Mouse (Mus musculus): ENCODE measurements around the gene Gimap9. TPM values are rescaled to one million over a fixed set of nuclear protein-coding genes. Genes with fewer than 3 reads are reported as not detected.

Gene Gimap9
- total RNA-seq, 1 experiment: 3.4 TPM

DNA sequence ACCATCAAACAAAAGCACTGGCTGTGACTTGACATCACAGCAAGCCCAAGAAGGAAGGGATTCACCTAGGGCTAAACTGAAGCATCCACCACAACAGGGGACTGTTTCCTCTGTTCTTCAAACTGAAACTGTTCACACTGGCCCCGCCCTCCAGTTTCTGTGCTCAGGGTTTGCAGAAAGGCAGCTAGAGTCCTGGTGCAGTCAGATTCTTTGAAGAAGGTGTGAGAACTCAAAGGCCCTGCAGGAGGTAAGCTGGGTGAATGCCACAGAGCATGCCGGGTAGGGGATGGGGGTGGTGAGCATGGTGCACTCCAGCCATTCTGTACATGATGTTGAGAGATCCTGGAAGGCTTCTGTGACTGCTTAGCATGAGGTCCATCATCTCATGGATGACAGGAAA, 42.5 kb downstream of the Gimap9 start, which contains the start of the genes Gm28053 and Gimap7:
Gene Gm28053 (plus strand): TSS at position 153 of the 400 bp plus-strand sequence.
Gene Gimap7 (plus strand): TSS at position 167 of the 400 bp plus-strand sequence.
- no peak for TF ChIP-seq ZNF384 (IDR thresholded peaks at IDR 0.05; ENCODE audit: low read depth, low read length)
- TF ChIP-seq ZC3H11A (IDR thresholded peaks at IDR 0.05; ENCODE audit: borderline replicate concordance, low read depth, low read length): no peak
- no peak for TF ChIP-seq HCFC1 (IDR thresholded peaks at IDR 0.05; ENCODE audit: borderline replicate concordance, insufficient read depth, low read length)
- no peak for TF ChIP-seq MAFK (IDR thresholded peaks at IDR 0.05; ENCODE audit: insufficient read depth, low read depth, low read length)
- TF ChIP-seq CHD2 (IDR thresholded peaks at IDR 0.05; ENCODE audit: low read depth, low read length): no peak
- no peak within 1 kb of the TSS for H3K9ac ChIP-seq (ENCODE audit: insufficient read depth, low read depth, low read length, poor library complexity, severe bottlenecking)
- in situ Hi-C loops (cut with MboI; ENCODE audit: low sequenced_read_pairs in 2 of 2, unreplicated experiment in 2 of 2): no loop called here

DNA sequence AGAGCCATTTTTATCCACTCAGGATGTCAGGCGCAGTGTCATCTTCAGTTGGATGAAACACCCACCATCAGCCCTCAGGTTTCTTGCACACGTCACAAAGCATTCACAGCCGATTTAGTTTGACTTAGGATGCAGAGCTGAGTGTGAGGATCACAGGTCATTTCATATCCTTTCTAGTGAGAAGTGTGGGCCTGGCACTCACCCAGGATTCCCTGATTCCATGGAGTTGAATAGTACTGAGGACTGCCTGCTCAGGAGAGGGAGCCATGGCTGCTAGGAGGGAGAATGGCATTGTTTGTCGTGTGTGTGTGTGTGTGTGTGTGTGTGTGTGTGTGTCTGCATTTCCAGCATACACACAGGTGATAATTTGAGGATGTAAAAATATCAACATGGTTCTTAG, 44.4 kb downstream of the Gimap9 start:
- no peak for DNase-seq (ENCODE audit: low read depth, low spot score)
- Histone ChIP-seq H3K9me3 (ENCODE audit: control insufficient read depth, insufficient read depth, low read depth, low read length) (no peaks in the 10 kb centered on the region), H3K9ac (ENCODE audit: insufficient read depth, low read depth, low read length, poor library complexity, severe bottlenecking) (no peak overlapping the region), H3K36me3 (ENCODE audit: control insufficient read depth, insufficient read depth, low read length, poor library complexity, severe bottlenecking) (no peaks in the 10 kb centered on the region), H3K27ac (ENCODE audit: insufficient read depth, low read depth, low read length, poor library complexity, severe bottlenecking) (no peak overlapping the region), H3K4me3 (ENCODE audit: insufficient read depth in 1 of 2, low read depth in 1 of 2, low read length in 2 of 2, poor library complexity in 1 of 2, severe bottlenecking in 1 of 2) (no peak overlapping the region), H3K4me1 (ENCODE audit: control insufficient read depth in 2 of 2, insufficient read depth in 2 of 2, low read length in 2 of 2, poor library complexity in 1 of 2) (no peaks in the 10 kb centered on the region)
- TF ChIP-seq HCFC1 (IDR thresholded peaks at IDR 0.05; ENCODE audit: borderline replicate concordance, insufficient read depth, low read length) (no peak), CHD2 (IDR thresholded peaks at IDR 0.05; ENCODE audit: low read depth, low read length) (no peak), ZNF384 (IDR thresholded peaks at IDR 0.05; ENCODE audit: low read depth, low read length) (no peak)
- in situ Hi-C loops (cut with MboI; ENCODE audit: low sequenced_read_pairs in 2 of 2, unreplicated experiment in 2 of 2): no loop called here

More for the DNA sequence above, 42.5 kb downstream of the Gimap9 start, which contains the start of the genes Gm28053 and Gimap7:
- no peak for DNase-seq (ENCODE audit: low read depth, low spot score)
- H3K27ac ChIP-seq (ENCODE audit: insufficient read depth, low read depth, low read length, poor library complexity, severe bottlenecking): no peak within 1 kb of the TSS
- H3K36me3 ChIP-seq (ENCODE audit: control insufficient read depth, insufficient read depth, low read length, poor library complexity, severe bottlenecking): no peaks in the 10 kb centered on the region
- no peaks in the 10 kb centered on the region for H3K4me1 ChIP-seq (ENCODE audit: control insufficient read depth in 2 of 2, insufficient read depth in 2 of 2, low read length in 2 of 2, poor library complexity in 1 of 2)
- H3K9me3 ChIP-seq (ENCODE audit: control insufficient read depth, insufficient read depth, low read depth, low read length): no peaks in the 10 kb centered on the region
- no peak within 1 kb of the TSS for H3K4me3 ChIP-seq (ENCODE audit: insufficient read depth in 1 of 2, low read depth in 1 of 2, low read length in 2 of 2, poor library complexity in 1 of 2, severe bottlenecking in 1 of 2)

DNA sequence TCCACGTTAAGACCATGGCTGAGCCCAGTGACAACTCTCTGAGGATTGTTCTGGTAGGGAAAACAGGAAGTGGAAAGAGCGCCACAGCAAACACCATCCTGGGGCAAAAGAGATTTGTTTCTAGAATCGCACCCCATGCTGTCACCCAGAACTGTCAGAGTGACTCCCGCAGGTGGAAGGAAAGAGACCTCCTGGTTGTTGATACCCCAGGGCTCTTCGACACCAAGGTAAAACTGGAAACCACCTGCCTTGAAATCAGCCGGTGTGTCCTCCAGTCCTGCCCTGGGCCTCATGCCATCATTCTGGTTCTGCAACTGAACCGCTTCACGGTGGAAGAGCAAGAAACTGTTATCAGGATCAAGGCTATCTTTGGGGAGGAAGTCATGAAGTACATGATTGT, 47.5 kb downstream of the Gimap9 start:
- Histone ChIP-seq H3K9ac (ENCODE audit: insufficient read depth, low read depth, low read length, poor library complexity, severe bottlenecking) (no peak overlapping the region), H3K36me3 (ENCODE audit: control insufficient read depth, insufficient read depth, low read length, poor library complexity, severe bottlenecking) (no peaks in the 10 kb centered on the region), H3K4me3 (ENCODE audit: insufficient read depth in 1 of 2, low read depth in 1 of 2, low read length in 2 of 2, poor library complexity in 1 of 2, severe bottlenecking in 1 of 2) (no peak overlapping the region), H3K27ac (ENCODE audit: insufficient read depth, low read depth, low read length, poor library complexity, severe bottlenecking) (no peak overlapping the region), H3K9me3 (ENCODE audit: control insufficient read depth, insufficient read depth, low read depth, low read length) (no peaks in the 10 kb centered on the region), H3K4me1 (ENCODE audit: control insufficient read depth in 2 of 2, insufficient read depth in 2 of 2, low read length in 2 of 2, poor library complexity in 1 of 2) (no peaks in the 10 kb centered on the region)
- in situ Hi-C loops (cut with MboI; ENCODE audit: low sequenced_read_pairs in 2 of 2, unreplicated experiment in 2 of 2): no loop called here
- no peak for DNase-seq (ENCODE audit: low read depth, low spot score)
- no peak for TF ChIP-seq ZNF384 (IDR thresholded peaks at IDR 0.05; ENCODE audit: low read depth, low read length)
- no peak for TF ChIP-seq ZC3H11A (IDR thresholded peaks at IDR 0.05; ENCODE audit: borderline replicate concordance, low read depth, low read length)
- TF ChIP-seq CHD2 (IDR thresholded peaks at IDR 0.05; ENCODE audit: low read depth, low read length): no peak
- TF ChIP-seq HCFC1 (IDR thresholded peaks at IDR 0.05; ENCODE audit: borderline replicate concordance, insufficient read depth, low read length): no peak

DNA sequence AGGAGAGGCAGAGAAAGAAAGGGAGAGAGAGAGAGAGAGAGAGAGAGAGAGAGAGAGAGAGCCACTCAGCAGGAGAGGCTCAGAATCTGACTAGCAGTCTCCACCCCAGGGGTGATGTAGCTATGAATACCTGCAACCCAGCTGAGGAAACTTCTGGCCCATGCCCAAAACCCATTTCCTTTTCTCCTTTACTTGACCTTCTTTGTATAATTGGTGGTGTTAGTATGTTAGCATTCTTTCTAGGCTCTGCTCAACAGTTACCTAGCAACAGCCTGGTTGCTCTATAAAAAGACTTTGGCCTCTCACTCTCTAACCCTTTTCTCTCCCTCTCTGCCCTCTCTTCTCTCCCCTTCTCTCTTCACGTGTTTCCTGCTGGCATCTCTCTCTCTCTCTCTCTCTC, 49.5 kb downstream of the Gimap9 start:
- Histone ChIP-seq H3K9me3 (ENCODE audit: control insufficient read depth, insufficient read depth, low read depth, low read length) (no peaks in the 10 kb centered on the region), H3K4me1 (ENCODE audit: control insufficient read depth in 2 of 2, insufficient read depth in 2 of 2, low read length in 2 of 2, poor library complexity in 1 of 2) (no peaks in the 10 kb centered on the region), H3K36me3 (ENCODE audit: control insufficient read depth, insufficient read depth, low read length, poor library complexity, severe bottlenecking) (no peaks in the 10 kb centered on the region), H3K9ac (ENCODE audit: insufficient read depth, low read depth, low read length, poor library complexity, severe bottlenecking) (no peak overlapping the region), H3K4me3 (ENCODE audit: insufficient read depth in 1 of 2, low read depth in 1 of 2, low read length in 2 of 2, poor library complexity in 1 of 2, severe bottlenecking in 1 of 2) (no peak overlapping the region), H3K27ac (ENCODE audit: insufficient read depth, low read depth, low read length, poor library complexity, severe bottlenecking) (no peak overlapping the region)
- DNase-seq (ENCODE audit: low read depth, low spot score): no peak
- no peak for TF ChIP-seq CHD2 (IDR thresholded peaks at IDR 0.05; ENCODE audit: low read depth, low read length)
- TF ChIP-seq ZNF384 (IDR thresholded peaks at IDR 0.05; ENCODE audit: low read depth, low read length): no peak
- TF ChIP-seq ZC3H11A (IDR thresholded peaks at IDR 0.05; ENCODE audit: borderline replicate concordance, low read depth, low read length): no peak
- no peak for TF ChIP-seq MAFK (IDR thresholded peaks at IDR 0.05; ENCODE audit: insufficient read depth, low read depth, low read length)
- TF ChIP-seq HCFC1 (IDR thresholded peaks at IDR 0.05; ENCODE audit: borderline replicate concordance, insufficient read depth, low read length): no peak
- in situ Hi-C loops (cut with MboI; ENCODE audit: low sequenced_read_pairs in 2 of 2, unreplicated experiment in 2 of 2): no loop called here

DNA sequence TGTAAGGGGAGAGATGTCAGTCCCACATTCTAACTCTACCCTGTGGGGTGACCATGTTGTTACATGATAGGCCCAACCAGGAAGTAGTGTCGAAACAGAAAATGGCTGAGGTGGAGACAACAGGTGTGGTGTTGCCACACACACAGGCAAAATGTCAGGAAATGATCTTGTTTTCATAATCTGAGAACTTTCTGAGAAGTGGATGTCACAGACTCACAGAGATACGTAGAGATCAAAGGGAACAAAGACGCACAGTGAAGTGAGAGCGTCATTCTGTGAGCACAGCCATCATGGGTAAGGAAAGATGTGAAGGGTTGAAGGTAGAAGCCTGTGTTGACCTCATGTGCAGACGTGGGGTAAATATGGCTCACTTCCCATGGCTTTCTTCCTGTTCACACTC, 51.8 kb downstream of the Gimap9 start:
- H3K27ac ChIP-seq (ENCODE audit: insufficient read depth, low read depth, low read length, poor library complexity, severe bottlenecking): no peak overlapping the region
- no peaks in the 10 kb centered on the region for H3K4me1 ChIP-seq (ENCODE audit: control insufficient read depth in 2 of 2, insufficient read depth in 2 of 2, low read length in 2 of 2, poor library complexity in 1 of 2)
- H3K36me3 ChIP-seq (ENCODE audit: control insufficient read depth, insufficient read depth, low read length, poor library complexity, severe bottlenecking): no peaks in the 10 kb centered on the region
- no peak overlapping the region for H3K4me3 ChIP-seq (ENCODE audit: insufficient read depth in 1 of 2, low read depth in 1 of 2, low read length in 2 of 2, poor library complexity in 1 of 2, severe bottlenecking in 1 of 2)
- no peak for TF ChIP-seq CHD2 (IDR thresholded peaks at IDR 0.05; ENCODE audit: low read depth, low read length)
- TF ChIP-seq ZNF384 (IDR thresholded peaks at IDR 0.05; ENCODE audit: low read depth, low read length): no peak
- TF ChIP-seq MAFK (IDR thresholded peaks at IDR 0.05; ENCODE audit: insufficient read depth, low read depth, low read length): no peak
- TF ChIP-seq ZC3H11A (IDR thresholded peaks at IDR 0.05; ENCODE audit: borderline replicate concordance, low read depth, low read length): no peak
- no peak for TF ChIP-seq HCFC1 (IDR thresholded peaks at IDR 0.05; ENCODE audit: borderline replicate concordance, insufficient read depth, low read length)
- H3K9me3 ChIP-seq (ENCODE audit: control insufficient read depth, insufficient read depth, low read depth, low read length): no peaks in the 10 kb centered on the region
- in situ Hi-C loops (cut with MboI; ENCODE audit: low sequenced_read_pairs in 2 of 2, unreplicated experiment in 2 of 2): no loop called here
- H3K9ac ChIP-seq (ENCODE audit: insufficient read depth, low read depth, low read length, poor library complexity, severe bottlenecking): no peak overlapping the region
- no peak for DNase-seq (ENCODE audit: low read depth, low spot score)

Other genes starting within 250 kb of the Gimap9 start
- gene Zfp467, start 230.3 kb upstream of the Gimap9 start, total RNA-seq (2012; rRNA removed): 0.53 and 1.3 TPM in 2 replicates
- gene Sspo, start 227.9 kb upstream of the Gimap9 start, total RNA-seq (2012; rRNA removed): 0.27 and 1.2 TPM in 2 replicates
- 13.5 and 15.9 TPM in 2 replicates for gene Atp6v0e2, start 138.5 kb upstream of the Gimap9 start, total RNA-seq (2012; rRNA removed)
- 2.0 and 5.1 TPM in 2 replicates for gene Lrrc61, start 121.3 kb upstream of the Gimap9 start, total RNA-seq (2012; rRNA removed)
- gene Rarres2, start 103.3 kb upstream of the Gimap9 start, total RNA-seq (2012; rRNA removed): 0.18 and 0.42 TPM in 2 replicates
- gene Gm45021, start 86.5 kb upstream of the Gimap9 start, total RNA-seq (2012; rRNA removed): not detected in 2 replicates
- gene Repin1, start 82.2 kb upstream of the Gimap9 start, total RNA-seq (2012; rRNA removed): 17.4 and 22.8 TPM in 2 replicates
- gene Gm44965, start 82.2 kb upstream of the Gimap9 start, total RNA-seq (2012; rRNA removed): not detected in 2 replicates
- gene Zfp775, start 74.1 kb upstream of the Gimap9 start, total RNA-seq (2012; rRNA removed): 3.5 and 3.8 TPM in 2 replicates
- gene AI854703, start 49.4 kb upstream of the Gimap9 start, total RNA-seq (2012; rRNA removed): 0.67 and 0.90 TPM in 2 replicates
- 0.11 and 0.22 TPM in 2 replicates for gene Gimap8, start 28.9 kb upstream of the Gimap9 start, total RNA-seq (2012; rRNA removed)
- gene Gimap4, start 8.4 kb downstream of the Gimap9 start, total RNA-seq (2012; rRNA removed): 0.26 and 0.67 TPM in 2 replicates
- gene Gimap6, start 32.1 kb downstream of the Gimap9 start, total RNA-seq (2012; rRNA removed): 0.36 TPM in 1 of 2 replicates, not detected in the other
- not detected in 2 replicates for gene Gm28053, start 42.5 kb downstream of the Gimap9 start, total RNA-seq (2012; rRNA removed)
- gene Gimap7, start 42.5 kb downstream of the Gimap9 start, total RNA-seq (2012; rRNA removed): not detected in 2 replicates
- gene Gimap1, start 62.9 kb downstream of the Gimap9 start, total RNA-seq (2012; rRNA removed): 0.58 TPM in 1 of 2 replicates, not detected in the other
- gene Gimap5, start 70.1 kb downstream of the Gimap9 start, total RNA-seq (2012; rRNA removed): 0.31 TPM in 1 of 2 replicates, not detected in the other
- gene Gimap3, start 94.7 kb downstream of the Gimap9 start, total RNA-seq (2012; rRNA removed): 0.09 TPM in 1 of 2 replicates, not detected in the other
- gene Tmem176a, start 164.8 kb downstream of the Gimap9 start, total RNA-seq (2012; rRNA removed): 0.90 and 7.8 TPM in 2 replicates
- 0.74 and 4.7 TPM in 2 replicates for gene Tmem176b, start 165.4 kb downstream of the Gimap9 start, total RNA-seq (2012; rRNA removed)
- gene Aoc1, start 196.8 kb downstream of the Gimap9 start, total RNA-seq (2012; rRNA removed): 0.31 and 0.32 TPM in 2 replicates